Mouse (Mus musculus): ENCODE measurements at regions not wholly inside any gene's neighbourhood (a gene's known extent, or its start where the extent isn't known, plus 50 kb on each side); places are given as distances from the start of the nearest gene placed in this dataset.

DNA sequence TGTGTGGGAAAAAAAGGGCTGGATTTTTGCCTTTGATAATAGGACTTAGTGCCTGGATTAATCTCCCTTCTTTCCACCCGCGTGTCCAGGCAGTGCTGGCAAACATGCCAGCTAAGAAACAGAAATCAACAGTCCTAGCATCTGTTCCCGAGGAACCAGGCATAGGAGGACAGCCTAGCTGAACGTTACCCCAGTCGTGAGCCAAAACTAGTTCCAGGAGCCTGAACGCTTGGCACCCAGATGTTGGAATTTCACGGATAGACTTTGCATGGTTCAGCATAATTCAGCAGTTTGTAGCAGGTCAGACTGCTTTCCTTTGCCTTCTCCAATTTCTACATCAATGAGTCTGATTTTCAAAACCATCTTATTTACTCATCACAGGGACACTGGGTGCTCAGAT, 62.6 kb upstream of the Kirrel3 start:
- TF ChIP-seq CTCF (IDR thresholded peaks at IDR 0.05; ENCODE audit: insufficient read depth, low read depth, low read length) (no peak), POLR2A (IDR thresholded peaks at IDR 0.05; ENCODE audit: insufficient read depth, low read depth, low read length) (no peak)

Measured in olfactory bulb, adult 2 months (tissue).